Mouse (Mus musculus) G1E-ER4 (cell line): ENCODE measurements around the gene Lrrk2. TPM values are rescaled to one million over a fixed set of nuclear protein-coding genes. Genes with fewer than 3 reads are reported as not detected.

Experiments used
- GATA1 ChIP-seq: IDR thresholded peaks from one replicate; pipeline ENCODE4 v1.8.0; 2012; ENCODE audit warnings: low read length, inconsistent platforms
- polyA plus RNA-seq: library from polyadenylated mRNA; stranded (reverse); fragments of >175 nt; gene quantifications from 2 replicates; pipeline ENCODE4 v1.2.3, GENCODE M21; 2012

Lrrk2 gene
- polyA plus RNA-seq, 1 experiment: not detected

- no peak for TF ChIP-seq GATA1
Measured at GRCm38 (mm10) chr15:91745501-91745900, 72.5 kb downstream of the Lrrk2 start.

- TF ChIP-seq GATA1: no peak
Measured at GRCm38 (mm10) chr15:91752111-91752510, 79.1 kb downstream of the Lrrk2 start.

- TF ChIP-seq GATA1: no peak
Measured at GRCm38 (mm10) chr15:91753378-91754080, 80.6 kb downstream of the Lrrk2 start.

GRCm38 (mm10) chr15:91754546-91754945 is 81.6 kb downstream of the Lrrk2 start:
- TF ChIP-seq GATA1: no peak

- TF ChIP-seq GATA1: no peak
Measured at GRCm38 (mm10) chr15:91755756-91756155, 82.8 kb downstream of the Lrrk2 start.

GRCm38 (mm10) chr15:91772041-91772440 is 99.1 kb downstream of the Lrrk2 start:
- no peak for TF ChIP-seq GATA1

GRCm38 (mm10) chr15:91779166-91779565 is 106.2 kb downstream of the Lrrk2 start:
- no peak for TF ChIP-seq GATA1

GRCm38 (mm10) chr15:91781172-91781571 is 108.2 kb downstream of the Lrrk2 start:
- TF ChIP-seq GATA1: no peak

GRCm38 (mm10) chr15:91788338-91788737 is 115.4 kb downstream of the Lrrk2 start:
- no peak for TF ChIP-seq GATA1

GRCm38 (mm10) chr15:91806463-91806862 is 133.5 kb downstream of the Lrrk2 start:
- no peak for TF ChIP-seq GATA1

GRCm38 (mm10) chr15:91835319-91835718 is 162.3 kb downstream of the Lrrk2 start:
- TF ChIP-seq GATA1: no peak

- TF ChIP-seq GATA1: no peak
Measured at GRCm38 (mm10) chr15:91837965-91838364, 165.0 kb downstream of the Lrrk2 start, which contains the start of gene Smgc. Gene Smgc (plus strand): TSS chr15:91838265.

Other genes starting within 250 kb of the Lrrk2 start
- not detected in 2 replicates for gene Slc2a13, start 99.9 kb upstream of the Lrrk2 start, polyA plus RNA-seq
- gene Smgc, start 165.1 kb downstream of the Lrrk2 start, polyA plus RNA-seq: not detected in 2 replicates